Mouse (Mus musculus) thymus, adult 2 months (tissue): Measurements from ENCODE around the gene Ift88. TPM values are rescaled to one million over a fixed set of nuclear protein-coding genes. Genes with fewer than 3 reads are reported as not detected.

ENCODE experiments used
- DNase-seq: peaks from one replicate; pipeline ENCODE4 v3.0.0; 2021
- H3K27ac ChIP-seq: fragments of 200-500 bp; 2 replicates; pipeline ENCODE4 v1.5.1; 2012; ENCODE audit warnings: low read length, control low read depth; ENCODE audit not compliant: control insufficient read depth, insufficient read depth
- H3K27me3 ChIP-seq: fragments of 200-500 bp; 2 replicates; pipeline ENCODE4 v1.6.1; 2012; ENCODE audit warnings: mild to moderate bottlenecking, low read length, moderate library complexity, mixed read lengths; ENCODE audit not compliant: control insufficient read depth, insufficient read depth
- H3K36me3 ChIP-seq: fragments of 200-500 bp; 2 replicates; pipeline ENCODE4 v1.6.1; 2012; ENCODE audit warnings: mild to moderate bottlenecking, low read length, moderate library complexity; ENCODE audit not compliant: control insufficient read depth, insufficient read depth
- H3K4me1 ChIP-seq: fragments of 200-500 bp; replicated peaks from 2 replicates; pipeline ENCODE4 v1.6.1; 2012; ENCODE audit warnings: low read length; ENCODE audit not compliant: control insufficient read depth, insufficient read depth
- H3K4me3 ChIP-seq: fragments of 200-500 bp; 2 replicates; pipeline ENCODE4 v1.5.1; 2012; ENCODE audit warnings: mild to moderate bottlenecking, low read length, control low read depth, moderate library complexity; ENCODE audit not compliant: control insufficient read depth, insufficient read depth
- CTCF ChIP-seq: fragments of 200-500 bp; IDR thresholded peaks from 2 replicates; pipeline ENCODE4 v1.5.1; 2012; ENCODE audit warnings: mild to moderate bottlenecking, control low read depth, low read length, moderate library complexity, borderline replicate concordance; ENCODE audit not compliant: control insufficient read depth, poor library complexity, insufficient read depth; ENCODE audit errors: extremely low read depth
- POLR2A ChIP-seq: fragments of 200-500 bp; IDR thresholded peaks from 2 replicates; pipeline ENCODE4 v1.6.1; 2012; ENCODE audit warnings: mild to moderate bottlenecking, low read length, control low read depth, moderate library complexity; ENCODE audit not compliant: control insufficient read depth, poor library complexity, insufficient read depth; ENCODE audit errors: extremely low read depth
- WGBS: fragments of 180-500 bp; shearing (Covaris S2); methylation state at CpG from one replicate; pipeline ENCODE4 v1.1.7; 2018; 5-methylcytosine and 5-hydroxymethylcytosine counted together
- polyA plus RNA-seq: library from polyadenylated mRNA; depleted of rRNA; stranded (reverse); fragments of >200 nt; gene quantifications from 2 replicates; pipeline ENCODE4 v1.2.3, GENCODE M21; 2012

The Ift88 gene
- polyA plus RNA-seq, 1 experiment, result 4.3 TPM

DNA sequence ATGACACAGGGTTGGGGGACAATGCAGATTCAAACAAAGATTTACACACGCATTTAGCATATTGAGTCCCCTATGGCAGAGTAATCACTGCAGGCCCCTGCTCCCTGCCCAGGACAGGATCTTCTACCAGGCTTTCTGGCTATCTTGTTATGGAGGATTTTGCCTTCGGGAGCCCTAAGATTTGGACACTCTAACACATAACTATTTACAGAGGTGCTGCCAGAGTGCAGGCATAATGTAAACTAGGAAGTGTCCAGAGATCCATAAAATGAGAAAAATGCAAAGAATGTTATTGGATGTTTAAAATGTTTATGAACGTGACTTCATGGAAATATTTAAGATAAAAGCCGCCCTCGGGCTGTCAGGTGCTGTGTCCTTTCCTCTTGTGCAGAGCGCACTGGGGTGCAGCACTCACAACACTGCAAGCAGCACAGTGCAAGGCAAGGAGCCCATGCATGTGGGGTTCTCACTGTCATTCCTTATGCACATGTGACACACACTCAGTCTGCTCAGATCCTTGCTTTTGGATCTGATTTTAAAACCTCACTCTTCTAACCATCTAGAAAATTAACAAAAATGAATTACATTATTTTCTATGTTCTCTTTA, 91.4 kb downstream of the Ift88 start:
- no peak overlapping the region for H3K27ac ChIP-seq
- no peak for TF ChIP-seq POLR2A
- no peak for TF ChIP-seq CTCF
- no peaks in the 10 kb centered on the region for H3K4me1 ChIP-seq
- WGBS, result 94% methylated on average over 6 of the region's 6 CpGs
- DNase-seq, result no peak
- no peaks in the 10 kb centered on the region for H3K36me3 ChIP-seq
- H3K27me3 ChIP-seq, result no peaks in the 10 kb centered on the region
- H3K4me3 ChIP-seq, result no peak overlapping the region

- H3K36me3 ChIP-seq, result no peaks in the 10 kb centered on the region
- no peaks in the 10 kb centered on the region for H3K4me1 ChIP-seq
- DNase-seq, result no peak
- TF ChIP-seq CTCF (no peak), POLR2A (no peak)
- H3K27ac ChIP-seq, result no peak overlapping the region
- H3K27me3 ChIP-seq, result no peaks in the 10 kb centered on the region
- WGBS, result 93% methylated on average over 7 of the region's 7 CpGs
- H3K4me3 ChIP-seq, result no peak overlapping the region
These were observed 93.1 kb downstream of the Ift88 start for GRCm38 (mm10) chr14:57517001-57517400.

GRCm38 (mm10) chr14:57523762-57524161, 99.9 kb downstream of the Ift88 start:
- H3K36me3 ChIP-seq, result no peaks in the 10 kb centered on the region
- 86% methylated on average over 9 of the region's 9 CpGs for WGBS
- no peak overlapping the region for H3K27ac ChIP-seq
- H3K27me3 ChIP-seq, result peaks cover 11% of the 10 kb centered on the region
- no peak overlapping the region for H3K4me3 ChIP-seq
- H3K4me1 ChIP-seq, result peaks cover 2% of the 10 kb centered on the region; the same call in 1 of the 2 replicates
- TF ChIP-seq POLR2A (no peak), CTCF (no peak)
- DNase-seq, result no peak

GRCm38 (mm10) chr14:57524671-57525387, 101.0 kb downstream of the Ift88 start, which contains the start of gene Il17d:
TSS of gene Il17d (plus strand) at chr14:57524777.
- no peaks in the 10 kb centered on the region for H3K36me3 ChIP-seq
- WGBS, result 8% methylated on average over 98 of the region's 104 CpGs
- H3K4me3 ChIP-seq, result peak within 1 kb of the TSS; percentile 53
- peaks cover 2% of the 10 kb centered on the region; the same call in 1 of the 2 replicates for H3K4me1 ChIP-seq
- H3K27ac ChIP-seq, result no peak within 1 kb of the TSS
- no peak for TF ChIP-seq POLR2A
- TF ChIP-seq CTCF, result no peak
- H3K27me3 ChIP-seq, result peaks cover 11% of the 10 kb centered on the region
- no peak for DNase-seq

GRCm38 (mm10) chr14:57525388-57526049, 101.7 kb downstream of the Ift88 start:
- DNase-seq, result peak; percentile 44
- no peaks in the 10 kb centered on the region for H3K36me3 ChIP-seq
- no peak for TF ChIP-seq POLR2A
- no peak for TF ChIP-seq CTCF
- H3K27me3 ChIP-seq, result peaks cover 11% of the 10 kb centered on the region
- H3K4me3 ChIP-seq, result peak overlapping the region; percentile 53
- 2% methylated on average over 60 of the region's 60 CpGs for WGBS
- H3K27ac ChIP-seq, result no peak overlapping the region
- peaks cover 2% of the 10 kb centered on the region; the same call in 1 of the 2 replicates for H3K4me1 ChIP-seq

DNA sequence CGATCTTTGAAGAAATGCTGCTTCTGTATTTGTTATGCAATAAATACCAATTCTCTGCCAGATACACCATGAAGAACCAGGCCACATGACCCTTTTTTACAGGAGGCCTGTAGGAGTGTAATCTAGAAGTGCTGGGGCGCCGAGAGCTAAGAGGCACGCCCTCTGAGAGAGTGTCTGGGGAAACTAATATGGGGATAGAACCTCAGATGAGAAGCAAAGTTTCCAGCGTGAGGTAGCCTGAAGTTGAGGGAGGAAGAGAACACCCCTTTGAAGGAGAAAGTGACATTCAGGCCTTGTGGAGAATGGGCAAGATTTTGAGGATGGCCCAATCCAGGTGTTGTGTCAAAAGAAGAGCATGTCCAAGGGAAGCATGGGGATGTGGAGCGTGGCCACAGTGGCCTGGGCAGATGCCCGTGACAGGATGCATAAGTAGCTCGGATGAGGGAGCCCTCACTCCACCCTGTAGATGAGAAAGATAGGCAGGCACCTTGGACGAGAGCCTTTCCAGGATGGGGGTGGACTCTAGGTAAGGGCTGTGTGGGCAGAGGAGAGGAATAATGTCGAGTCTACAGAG, 102.3 kb downstream of the Ift88 start:
- Histone ChIP-seq H3K27me3 (peaks cover 11% of the 10 kb centered on the region), H3K4me1 (peaks cover 2% of the 10 kb centered on the region; the same call in 1 of the 2 replicates), H3K4me3 (no peak overlapping the region; the same call in 1 of the 2 replicates), H3K36me3 (no peaks in the 10 kb centered on the region), H3K27ac (no peak overlapping the region)
- TF ChIP-seq POLR2A (no peak), CTCF (no peak)
- no peak for DNase-seq
- 60% methylated on average over 10 of the region's 10 CpGs for WGBS
